Mouse (Mus musculus): ENCODE measurements around the gene Lrriq3. TPM values are rescaled to one million over a fixed set of nuclear protein-coding genes. Genes with fewer than 3 reads are reported as not detected.

The Lrriq3 gene
- polyA plus RNA-seq, 1 experiment from 2014 or later, result 0.72 TPM

Other genes starting within 250 kb of the Lrriq3 start
- 43.5 and 48.3 TPM in 2 replicates for gene Tnni3k, start 38.0 kb upstream of the Lrriq3 start, polyA plus RNA-seq (2016; fragmentation: Nextera tagmentation; extraction: Ambion mirVana)
- gene Fpgt, start within 50 bp of the Lrriq3 start, polyA plus RNA-seq (2016; fragmentation: Nextera tagmentation; extraction: Ambion mirVana), result 14.7 and 16.2 TPM in 2 replicates

All from heart, embryonic 12.5 days (tissue).